Mouse (Mus musculus): ENCODE data around the gene Gpatch3.

- no peak for TF ChIP-seq POLR2A (IDR thresholded peaks at IDR 0.05; ENCODE audit: extremely low read depth, insufficient read depth, low read length)
- TF ChIP-seq CTCF (IDR thresholded peaks at IDR 0.05; ENCODE audit: extremely low read depth, insufficient read depth, low read length) = no peak
Observed at GRCm38 (mm10) chr4:133527788-133528187, 46.8 kb upstream of the Gpatch3 start.

Data from cortical plate, adult 2 months (tissue).